Mouse (Mus musculus) urinary bladder, postnatal 14 days (tissue): ENCODE measurements around the gene Myh7b.
"Not testable (repeated sequence)": the region's sequence is repeated elsewhere in the genome, so short reads cannot be mapped to it uniquely, and the experiment has no call there.

Experiments
- DNase-seq: peaks from one replicate; pipeline ENCODE4 v3.0.0; 2021; ENCODE audit warnings: low spot score

The Myh7b gene

GRCm38 (mm10) chr2:155604560-155605235, 6.3 kb upstream of the Myh7b start:
- DNase-seq = no peak

GRCm38 (mm10) chr2:155605236-155605589, 5.8 kb upstream of the Myh7b start:
- not testable (repeated sequence) for DNase-seq

GRCm38 (mm10) chr2:155606360-155606759, 4.7 kb upstream of the Myh7b start:
- DNase-seq = no peak

GRCm38 (mm10) chr2:155611834-155612550, 980 bp downstream of the Myh7b start:
- DNase-seq = no peak

GRCm38 (mm10) chr2:155613326-155613755, 2.3 kb downstream of the Myh7b start:
- peak; percentile 72 for DNase-seq

- DNase-seq = no peak
Observed at GRCm38 (mm10) chr2:155613953-155614352, 2.9 kb downstream of the Myh7b start.

GRCm38 (mm10) chr2:155616971-155617370, 6.0 kb downstream of the Myh7b start:
- DNase-seq = no peak

GRCm38 (mm10) chr2:155619817-155620216, 8.8 kb downstream of the Myh7b start:
- DNase-seq = peak; percentile 93

GRCm38 (mm10) chr2:155622606-155623005, 11.6 kb downstream of the Myh7b start:
- DNase-seq = no peak

- no peak for DNase-seq
Observed at GRCm38 (mm10) chr2:155623996-155624395, 13.0 kb downstream of the Myh7b start.

GRCm38 (mm10) chr2:155624730-155625129, 13.7 kb downstream of the Myh7b start:
- DNase-seq = no peak

- DNase-seq = no peak
Observed at GRCm38 (mm10) chr2:155626277-155626676, 15.3 kb downstream of the Myh7b start.

- DNase-seq = peak; percentile 72
Observed at GRCm38 (mm10) chr2:155627030-155627738, 16.2 kb downstream of the Myh7b start.

GRCm38 (mm10) chr2:155628112-155628511, 17.1 kb downstream of the Myh7b start:
- no peak for DNase-seq

GRCm38 (mm10) chr2:155628519-155628918, 17.5 kb downstream of the Myh7b start:
- DNase-seq = no peak

GRCm38 (mm10) chr2:155629231-155629661, 18.2 kb downstream of the Myh7b start:
- peak; percentile 37 for DNase-seq

GRCm38 (mm10) chr2:155630153-155630552, 19.1 kb downstream of the Myh7b start:
- no peak for DNase-seq

- DNase-seq = no peak
Observed at GRCm38 (mm10) chr2:155630590-155631416, 19.8 kb downstream of the Myh7b start.

GRCm38 (mm10) chr2:155632138-155632936, 21.3 kb downstream of the Myh7b start:
- DNase-seq = no peak

GRCm38 (mm10) chr2:155633121-155633520, 22.1 kb downstream of the Myh7b start:
- DNase-seq = no peak

GRCm38 (mm10) chr2:155633731-155634130, 22.7 kb downstream of the Myh7b start:
- no peak for DNase-seq
